Mouse (Mus musculus) retina, adult 2 months (tissue): ENCODE measurements around the gene Krt71.

Experiments
- DNase-seq: peaks from one replicate; pipeline ENCODE4 v3.0.0-alpha.2; 2012; ENCODE audit warnings: low read depth, low spot score

The Krt71 gene

GRCm38 (mm10) chr15:101688161-101688560 lies 54.7 kb downstream of the Krt71 start:
- no peak for DNase-seq
